Mouse (Mus musculus): ENCODE measurements around the gene Osr1. TPM values are rescaled to one million over a fixed set of nuclear protein-coding genes. Genes with fewer than 3 reads are reported as not detected.

Osr1 gene
- total RNA-seq (2014; fragmentation: Nextera tagmentation) (not detected in 2 replicates), total RNA-seq (2017) (not detected in 2 replicates)

- 0 out of 2 replicates have a peak, but pooled peaks have one; percentile 61 for ATAC-seq (replicated peaks; ENCODE audit: low FRiP score, low TSS enrichment, poor library complexity, severe bottlenecking)
Observed at GRCm38 (mm10) chr12:9569971-9570370, at the start of gene Osr1. TSS of gene Osr1 (plus strand) at chr12:9570116.

- no peak for ATAC-seq (replicated peaks; ENCODE audit: low FRiP score, low TSS enrichment, poor library complexity, severe bottlenecking)
Observed at GRCm38 (mm10) chr12:9550328-9550727, 19.6 kb upstream of the Osr1 start.

- ATAC-seq (replicated peaks; ENCODE audit: low FRiP score, low TSS enrichment, poor library complexity, severe bottlenecking): no peak
Observed at GRCm38 (mm10) chr12:9564956-9565355, 5.0 kb upstream of the Osr1 start.

- ATAC-seq (replicated peaks; ENCODE audit: low FRiP score, low TSS enrichment, poor library complexity, severe bottlenecking): no peak
Observed at GRCm38 (mm10) chr12:9570496-9570995, 630 bp downstream of the Osr1 start.

GRCm38 (mm10) chr12:9571276-9571940 is 1.5 kb downstream of the Osr1 start:
- ATAC-seq (replicated peaks; ENCODE audit: low FRiP score, low TSS enrichment, poor library complexity, severe bottlenecking): no peak

GRCm38 (mm10) chr12:9572022-9572421 is 2.1 kb downstream of the Osr1 start:
- ATAC-seq (replicated peaks; ENCODE audit: low FRiP score, low TSS enrichment, poor library complexity, severe bottlenecking): no peak

- ATAC-seq (replicated peaks; ENCODE audit: low FRiP score, low TSS enrichment, poor library complexity, severe bottlenecking): no peak
Observed at GRCm38 (mm10) chr12:9573682-9574081, 3.8 kb downstream of the Osr1 start.

- ATAC-seq (replicated peaks; ENCODE audit: low FRiP score, low TSS enrichment, poor library complexity, severe bottlenecking): no peak
Observed at GRCm38 (mm10) chr12:9574244-9574871, 4.4 kb downstream of the Osr1 start.

- ATAC-seq (replicated peaks; ENCODE audit: low FRiP score, low TSS enrichment, poor library complexity, severe bottlenecking): no peak
Observed at GRCm38 (mm10) chr12:9575158-9576042, 5.5 kb downstream of the Osr1 start.

GRCm38 (mm10) chr12:9576043-9576538 is 6.2 kb downstream of the Osr1 start:
- no peak for ATAC-seq (replicated peaks; ENCODE audit: low FRiP score, low TSS enrichment, poor library complexity, severe bottlenecking)

GRCm38 (mm10) chr12:9577610-9578009 is 7.7 kb downstream of the Osr1 start:
- ATAC-seq (replicated peaks; ENCODE audit: low FRiP score, low TSS enrichment, poor library complexity, severe bottlenecking): no peak

GRCm38 (mm10) chr12:9578591-9578990 is 8.7 kb downstream of the Osr1 start:
- no peak for ATAC-seq (replicated peaks; ENCODE audit: low FRiP score, low TSS enrichment, poor library complexity, severe bottlenecking)

- no peak for ATAC-seq (replicated peaks; ENCODE audit: low FRiP score, low TSS enrichment, poor library complexity, severe bottlenecking)
Observed at GRCm38 (mm10) chr12:9579301-9580030, 9.6 kb downstream of the Osr1 start.

- ATAC-seq (replicated peaks; ENCODE audit: low FRiP score, low TSS enrichment, poor library complexity, severe bottlenecking): no peak
Observed at GRCm38 (mm10) chr12:9580041-9580905, 10.4 kb downstream of the Osr1 start.

- no peak for ATAC-seq (replicated peaks; ENCODE audit: low FRiP score, low TSS enrichment, poor library complexity, severe bottlenecking)
Observed at GRCm38 (mm10) chr12:9581011-9581410, 11.1 kb downstream of the Osr1 start.

GRCm38 (mm10) chr12:9581506-9581905 is 11.6 kb downstream of the Osr1 start:
- no peak for ATAC-seq (replicated peaks; ENCODE audit: low FRiP score, low TSS enrichment, poor library complexity, severe bottlenecking)

- no peak for ATAC-seq (replicated peaks; ENCODE audit: low FRiP score, low TSS enrichment, poor library complexity, severe bottlenecking)
Observed at GRCm38 (mm10) chr12:9582248-9582995, 12.5 kb downstream of the Osr1 start.

- no peak for ATAC-seq (replicated peaks; ENCODE audit: low FRiP score, low TSS enrichment, poor library complexity, severe bottlenecking)
Observed at GRCm38 (mm10) chr12:9583380-9583779, 13.5 kb downstream of the Osr1 start.

Data from megakaryocyte-erythroid progenitor cell, adult 5-6 weeks (primary cell).